9 mouse cellular contexts compared by ENCODE assay signal in the genomic region with DNA sequence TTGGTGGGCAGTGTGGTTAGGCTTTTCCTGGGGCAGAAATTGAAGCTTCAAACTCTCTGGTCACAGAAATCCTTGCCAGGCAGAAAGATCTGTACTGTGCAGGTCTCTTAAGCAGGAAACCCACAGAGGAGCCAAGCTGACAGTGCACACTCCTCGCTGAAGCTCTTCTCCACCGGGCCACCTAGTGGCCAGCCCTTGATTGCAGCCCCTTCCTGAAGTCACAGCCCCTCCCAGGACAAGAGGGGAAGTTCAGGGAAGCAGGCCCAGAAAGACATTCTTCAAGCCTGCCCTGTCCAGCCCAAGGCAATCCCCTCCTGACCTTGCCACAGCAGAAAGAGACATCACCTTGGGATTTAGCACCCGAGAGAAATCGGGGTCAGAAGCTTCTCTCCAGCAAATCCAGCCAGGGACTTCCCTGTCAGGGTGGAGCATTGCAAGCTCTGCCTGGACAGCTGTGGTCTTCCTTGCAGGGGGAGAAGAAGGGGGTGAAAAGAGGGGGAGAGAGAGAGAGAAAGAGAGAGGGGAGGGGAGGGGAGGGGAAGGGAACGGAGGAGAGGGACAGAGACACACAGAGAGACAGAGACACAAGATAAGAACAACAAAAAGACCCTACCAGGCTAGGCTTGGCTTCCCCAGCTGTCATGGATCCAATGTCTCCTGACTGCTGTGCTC. TPM values are rescaled to one million over a fixed set of nuclear protein-coding genes. Genes with fewer than 3 reads are reported as not detected.
DNase-seq lines count a peak whose midpoint lies in the region; ATAC-seq and TF ChIP-seq lines count a peak whose summit lies in the region.
"Had no signal": no experiment of that assay in that cellular context is flagged by ENCODE, and none has a peak within 500 bp of the region (broad histone marks: within the 10 kb centered on the region; RNA-seq: fewer than 3 reads in every experiment).

No protein-coding gene starts in this region.

- H3K4me3 ChIP-seq in kidney, embryonic 16.5 days (ENCODE audit: low read length) = no peak overlapping the region
- H3K4me3 ChIP-seq in liver, adult 2 months (ENCODE audit: insufficient read depth, low read depth, low read length) = no peak overlapping the region
- no peak overlapping the region for H3K4me3 ChIP-seq in neural tube, embryonic 13.5 days
- H3K4me3 ChIP-seq: erythroblast, embryonic 14.5 days had no signal

- H3K9ac ChIP-seq in kidney, embryonic 16.5 days (replicated peaks; ENCODE audit: low read length) = 0 out of 2 replicates have a peak overlapping the region, but pooled peaks have one; percentile 7
- H3K9ac ChIP-seq in liver, adult 2 months (ENCODE audit: low read depth, low read length) = no peak overlapping the region
- no peak overlapping the region for H3K9ac ChIP-seq in neural tube, embryonic 13.5 days

- no peak overlapping the region for H3K27ac ChIP-seq in kidney, embryonic 16.5 days (ENCODE audit: low read length)
- H3K27ac ChIP-seq in liver, adult 2 months (replicated peaks; ENCODE audit: insufficient read depth, low read depth, low read length) = no peak overlapping the region
- no peak overlapping the region for H3K27ac ChIP-seq in neural tube, embryonic 13.5 days (replicated peaks)

- no peaks in the 10 kb centered on the region for H3K4me1 ChIP-seq in kidney, embryonic 16.5 days (ENCODE audit: insufficient read depth, low read length)
- no peaks in the 10 kb centered on the region for H3K4me1 ChIP-seq in liver, adult 2 months (ENCODE audit: control insufficient read depth, insufficient read depth, low read length)
- H3K4me1 ChIP-seq in neural tube, embryonic 13.5 days (replicated peaks) = no peaks in the 10 kb centered on the region

- peak; percentile 81 for ATAC-seq in kidney, embryonic 16.5 days (ENCODE audit: low FRiP score, low TSS enrichment)
- ATAC-seq in neural tube, embryonic 13.5 days (ENCODE audit: low read depth) = 0 out of 2 replicates have a peak, but pooled peaks have one; percentile 32

- no peak for TF ChIP-seq POLR2A in liver, adult 2 months (IDR thresholded peaks at IDR 0.05; ENCODE audit: extremely low read depth, insufficient read depth, low read length)

- H3K9me3 ChIP-seq in kidney, embryonic 16.5 days (ENCODE audit: low read length) = no peaks in the 10 kb centered on the region
- no peaks in the 10 kb centered on the region for H3K9me3 ChIP-seq in neural tube, embryonic 13.5 days

- peak; percentile 87 for TF ChIP-seq CTCF in liver, adult 2 months (IDR thresholded peaks at IDR 0.05; ENCODE audit: low read depth, low read length)

- H3K79me2 ChIP-seq in liver, adult 2 months (ENCODE audit: control insufficient read depth, insufficient read depth, low read length) = no peaks in the 10 kb centered on the region

- H3K27me3 ChIP-seq in kidney, embryonic 16.5 days (ENCODE audit: insufficient read depth, low read length) = no peaks in the 10 kb centered on the region
- no peaks in the 10 kb centered on the region for H3K27me3 ChIP-seq in liver, adult 2 months (ENCODE audit: control insufficient read depth, insufficient read depth, low read length)
- H3K27me3 ChIP-seq in neural tube, embryonic 13.5 days = no peaks in the 10 kb centered on the region

- H3K36me3 ChIP-seq in kidney, embryonic 16.5 days (ENCODE audit: insufficient read depth, low read length) = no peaks in the 10 kb centered on the region
- H3K36me3 ChIP-seq in liver, adult 2 months (ENCODE audit: control insufficient read depth, insufficient read depth, low read length) = no peaks in the 10 kb centered on the region
- no peaks in the 10 kb centered on the region for H3K36me3 ChIP-seq in neural tube, embryonic 13.5 days

- H3K4me2 ChIP-seq in kidney, embryonic 16.5 days (replicated peaks; ENCODE audit: low read depth, low read length) = no peak overlapping the region
- H3K4me2 ChIP-seq in neural tube, embryonic 13.5 days = no peak overlapping the region

- DNase-seq in 3T3-L1 (ENCODE audit: low read depth, low spot score) = peak; percentile 74
- peak; percentile 3 for DNase-seq in WW6 (ENCODE audit: low read depth, low spot score)
- DNase-seq in embryo, embryonic 10 days (ENCODE audit: low spot score) = peak; percentile 77
- DNase-seq in heart, adult 8-10 months (ENCODE audit: low spot score) = peak; percentile 88
- peak; percentile 19 for DNase-seq in liver, adult 2 months (ENCODE audit: extremely low read depth, low read depth, low spot score)
- peak; percentile 92 for DNase-seq in testis, postnatal 10 days (ENCODE audit: low spot score)

- 10% methylated on average over 5 of the region's 5 CpGs for WGBS in kidney, embryonic 16.5 days
- 29% methylated on average over 5 of the region's 5 CpGs for WGBS in liver, adult 2 months
- WGBS in neural tube, embryonic 13.5 days = 21% methylated on average over 5 of the region's 5 CpGs

RNA-seq across cellular contexts. Expression of gene Csf2rb, which starts 4.6 kb away (rescaled TPM):
- total RNA-seq in heart, adult 8-10 months (2022) = 1 to 10 TPM; 1.2 to 5.3 (median 1.3) TPM
- 1.3 TPM in 2 replicates for polyA plus RNA-seq in kidney, embryonic 16.5 days (2015; fragmentation: Nextera tagmentation; extraction: Ambion mirVana)
- 1.8 and 3.2 TPM in 2 replicates for total RNA-seq in liver, adult 2 months (2014; rRNA removed)
- 2.1 and 3.6 TPM in 2 replicates for polyA plus RNA-seq in liver, adult 2 months (2012; rRNA removed)
- polyA plus RNA-seq in neural tube, embryonic 13.5 days (2015; fragmentation: Nextera tagmentation; extraction: Ambion mirVana) = 0.48 and 1.1 TPM in 2 replicates

RNA-seq across cellular contexts. Expression of gene Csf2rb2, which starts 15.4 kb away (rescaled TPM):
- 1 to 10 TPM in 1 of 4 experiments, under 1 TPM in 3; 0.30 to 1.5 (median 0.69) TPM for total RNA-seq in heart, adult 8-10 months (2022)
- 0.12 and 0.19 TPM in 2 replicates for polyA plus RNA-seq in kidney, embryonic 16.5 days (2015; fragmentation: Nextera tagmentation; extraction: Ambion mirVana)
- total RNA-seq in liver, adult 2 months (2014; rRNA removed) = 0.37 and 0.54 TPM in 2 replicates
- polyA plus RNA-seq in liver, adult 2 months (2012; rRNA removed) = 0.47 and 1.1 TPM in 2 replicates
- polyA plus RNA-seq in neural tube, embryonic 13.5 days (2015; fragmentation: Nextera tagmentation; extraction: Ambion mirVana) = 0.13 and 0.54 TPM in 2 replicates

Comparison
In these comparisons a context has a peak if more than half of its experiments do, and no peak if none do; other contexts are left out.
1. DNase-seq: peak in every context shown above with its lines; median percentile 92 in testis, postnatal 10 days; 88 in heart, adult 8-10 months; 77 in embryo, embryonic 10 days; 74 in 3T3-L1; 19 in liver, adult 2 months; 3 in WW6.